Mouse (Mus musculus): ENCODE data around the gene Fto. TPM values are rescaled to one million over a fixed set of nuclear protein-coding genes. Genes with fewer than 3 reads are reported as not detected.

The Fto gene
- total and polyA plus RNA-seq, 3 experiments: 8.4 to 43.2 (median 15.7) TPM

GRCm38 (mm10) chr8:91506682-91507257 lies 193.4 kb downstream of the Fto start:
- Histone ChIP-seq H3K4me1 (ENCODE audit: control insufficient read depth in 1 of 2, insufficient read depth in 2 of 2) (peaks cover 5 to 47% of the 10 kb centered on the region in 2 experiments; a peak in 2 of 4 replicates), H3K9ac (ENCODE audit: insufficient read depth, low read depth) (no peak overlapping the region), H3K27me3 (replicated peaks) (no peaks in the 10 kb centered on the region), H3K27ac (ENCODE audit: insufficient read depth, low read depth) (no peak overlapping the region), H3K9me3 (replicated peaks; ENCODE audit: low read length) (no peaks in the 10 kb centered on the region), H3K36me3 (replicated peaks in 1 of 2; ENCODE audit: control insufficient read depth in 1 of 2, insufficient read depth in 1 of 2, low read length in 1 of 2) (peaks cover 0 to 28% of the 10 kb centered on the region in 2 experiments), H3K79me2 (replicated peaks; ENCODE audit: control insufficient read depth, extremely low read depth, insufficient read depth, poor library complexity, severe bottlenecking) (no peaks in the 10 kb centered on the region), H3K4me2 (ENCODE audit: insufficient read depth, low read depth, poor library complexity, severe bottlenecking) (no peak overlapping the region), H3K4me3 (replicated peaks in 1 of 3; ENCODE audit: low read depth in 2 of 3, low read length in 2 of 3, poor library complexity in 1 of 3) (no peak overlapping the region)
- no peak for DNase-seq (ENCODE audit: extremely low read depth)
- dilution Hi-C loops (cut with MboI; ENCODE audit: extremely low pct_ligation_motif_present, extremely low pct_unique_long_range_greater_than_20kb, low sequenced_read_pairs) (no loop called here), in situ Hi-C loops (cut with MboI; ENCODE audit: low pct_ligation_motif_present, low pct_unique_long_range_greater_than_20kb, low sequenced_read_pairs) (loop anchor here (25.0 kb wide), 1 partner anchor 1506 kb away; no protein-coding TSS in a partner anchor)
- TF ChIP-seq CHD1 (IDR thresholded peaks at IDR 0.05; ENCODE audit: low read depth, low read length) (no peak), CHD2 (IDR thresholded peaks at IDR 0.05; ENCODE audit: low read length) (no peak), MYC (IDR thresholded peaks at IDR 0.05; ENCODE audit: low read depth, low read length) (no peak), IRF4 (IDR thresholded peaks at IDR 0.05; ENCODE audit: low read depth, low read length) (no peak), CTCF (conservative IDR thresholded peaks at IDR 0.05 in 1 of 2, IDR thresholded peaks at IDR 0.05 in 1 of 2; ENCODE audit: low read depth in 2 of 2, low read length in 2 of 2) (no peak)

GRCm38 (mm10) chr8:91507681-91508097 lies 194.4 kb downstream of the Fto start:
- H3K4me3 ChIP-seq (replicated peaks in 1 of 3; ENCODE audit: low read depth in 2 of 3, low read length in 2 of 3, poor library complexity in 1 of 3): no peak overlapping the region
- DNase-seq (ENCODE audit: extremely low read depth): no peak
- H3K79me2 ChIP-seq (replicated peaks; ENCODE audit: control insufficient read depth, extremely low read depth, insufficient read depth, poor library complexity, severe bottlenecking): no peaks in the 10 kb centered on the region
- no peak for TF ChIP-seq MEF2A (IDR thresholded peaks at IDR 0.05; ENCODE audit: borderline replicate concordance, low read depth, low read length)
- no peak for TF ChIP-seq KAT2A (IDR thresholded peaks at IDR 0.05; ENCODE audit: insufficient replicate concordance, low read length)
- no peak for TF ChIP-seq NRF1 (IDR thresholded peaks at IDR 0.05; ENCODE audit: low read depth, low read length)
- TF ChIP-seq GABPA (IDR thresholded peaks at IDR 0.05; ENCODE audit: insufficient replicate concordance, low read depth, low read length): no peak
- no peak for TF ChIP-seq JUND (conservative IDR thresholded peaks at IDR 0.05; ENCODE audit: low read depth, low read length)
- TF ChIP-seq USF1 (IDR thresholded peaks at IDR 0.05; ENCODE audit: low read depth, low read length): no peak
- TF ChIP-seq MAFK (IDR thresholded peaks at IDR 0.05; ENCODE audit: insufficient replicate concordance, low read length): no peak
- no peak for TF ChIP-seq PAX5 (IDR thresholded peaks at IDR 0.05; ENCODE audit: low read length)
- no peak for TF ChIP-seq POLR2A (IDR thresholded peaks at IDR 0.05; ENCODE audit: low read depth, low read length)
- TF ChIP-seq ZMIZ1 (IDR thresholded peaks at IDR 0.05; ENCODE audit: low read depth, low read length): no peak
- no peak for TF ChIP-seq TBP (conservative IDR thresholded peaks at IDR 0.05; ENCODE audit: low read depth, low read length)
- TF ChIP-seq ZKSCAN1 (IDR thresholded peaks at IDR 0.05; ENCODE audit: borderline replicate concordance, low read depth, low read length): no peak
- no peak for TF ChIP-seq SMC3 (IDR thresholded peaks at IDR 0.05; ENCODE audit: low read depth, low read length)
- TF ChIP-seq BHLHE40 (IDR thresholded peaks at IDR 0.05; ENCODE audit: low read depth, low read length): no peak
- TF ChIP-seq ZC3H11A (IDR thresholded peaks at IDR 0.05; ENCODE audit: low read depth, low read length): no peak
- no peak for TF ChIP-seq UBTF (IDR thresholded peaks at IDR 0.05; ENCODE audit: low read depth, low read length)
- TF ChIP-seq ETS1 (conservative IDR thresholded peaks at IDR 0.05; ENCODE audit: low read depth, low read length): no peak
- TF ChIP-seq MAX (IDR thresholded peaks at IDR 0.05; ENCODE audit: low read length): no peak
- TF ChIP-seq IRF4 (IDR thresholded peaks at IDR 0.05; ENCODE audit: low read depth, low read length): no peak
- TF ChIP-seq POLR2AphosphoS2 (IDR thresholded peaks at IDR 0.05; ENCODE audit: low read depth, low read length): no peak
- H3K4me2 ChIP-seq (ENCODE audit: insufficient read depth, low read depth, poor library complexity, severe bottlenecking): no peak overlapping the region
- peaks cover 2 to 38% of the 10 kb centered on the region in 2 experiments; a peak in 2 of 4 replicates for H3K4me1 ChIP-seq (ENCODE audit: control insufficient read depth in 1 of 2, insufficient read depth in 2 of 2)
- dilution Hi-C loops (cut with MboI; ENCODE audit: extremely low pct_ligation_motif_present, extremely low pct_unique_long_range_greater_than_20kb, low sequenced_read_pairs) (no loop called here), in situ Hi-C loops (cut with MboI; ENCODE audit: low pct_ligation_motif_present, low pct_unique_long_range_greater_than_20kb, low sequenced_read_pairs) (loop anchor here (25.0 kb wide), 1 partner anchor 1505 kb away; no protein-coding TSS in a partner anchor)
- H3K9me3 ChIP-seq (replicated peaks; ENCODE audit: low read length): no peaks in the 10 kb centered on the region
- H3K36me3 ChIP-seq (replicated peaks in 1 of 2; ENCODE audit: control insufficient read depth in 1 of 2, insufficient read depth in 1 of 2, low read length in 1 of 2): peaks cover 0 to 24% of the 10 kb centered on the region in 2 experiments
- H3K9ac ChIP-seq (ENCODE audit: insufficient read depth, low read depth): no peak overlapping the region
- no peak overlapping the region for H3K27ac ChIP-seq (ENCODE audit: insufficient read depth, low read depth)
- no peaks in the 10 kb centered on the region for H3K27me3 ChIP-seq (replicated peaks)

Data from CH12.LX (cell line).